Mouse (Mus musculus): ENCODE data around the gene Zdhhc5. TPM values are rescaled to one million over a fixed set of nuclear protein-coding genes. Genes with fewer than 3 reads are reported as not detected.
"Not testable (repeated sequence)": the region's sequence is repeated elsewhere in the genome, so short reads cannot be mapped to it uniquely, and the experiment has no call there.

The Zdhhc5 gene
- polyA plus RNA-seq, 2 experiments = 17.2 to 18.8 TPM

GRCm38 (mm10) chr2:84731206-84731605 is 16.2 kb upstream of the Zdhhc5 start:
- Histone ChIP-seq H3K9ac (replicated peaks) (no peak overlapping the region), H3K36me3 (replicated peaks; ENCODE audit: control insufficient read depth, insufficient read depth, low read depth) (peaks cover 7% of the 10 kb centered on the region), H3K4me1 (replicated peaks; ENCODE audit: control insufficient read depth in 2 of 2, insufficient read depth in 2 of 2, low read length in 1 of 2) (peaks cover 49 to 53% of the 10 kb centered on the region in 2 experiments), H3K4me2 (ENCODE audit: low read depth) (no peak overlapping the region), H3K27me3 (ENCODE audit: control insufficient read depth, insufficient read depth, low read length) (no peaks in the 10 kb centered on the region; the same call in 1 of the 2 replicates), H3K9me3 (ENCODE audit: control insufficient read depth, low read length) (no peaks in the 10 kb centered on the region), H3K4me3 (ENCODE audit: insufficient read depth in 1 of 2, low read depth in 2 of 2, low read length in 2 of 2) (no peak overlapping the region), H3K27ac (peak overlapping the region; percentile 100)
- no peak for TF ChIP-seq CTCF (IDR thresholded peaks at IDR 0.05; ENCODE audit: low read depth)
- no peak for TF ChIP-seq EP300 (IDR thresholded peaks at IDR 0.05; ENCODE audit: low read depth)
- ATAC-seq (ENCODE audit: insufficient read depth) = no peak
- WGBS (ENCODE audit: insufficient replicate concordance) = 66% methylated on average over 3 of the region's 3 CpGs
- DNase-seq (ENCODE audit: low read depth in 3 of 3, low spot score in 3 of 3) = no peak

DNA sequence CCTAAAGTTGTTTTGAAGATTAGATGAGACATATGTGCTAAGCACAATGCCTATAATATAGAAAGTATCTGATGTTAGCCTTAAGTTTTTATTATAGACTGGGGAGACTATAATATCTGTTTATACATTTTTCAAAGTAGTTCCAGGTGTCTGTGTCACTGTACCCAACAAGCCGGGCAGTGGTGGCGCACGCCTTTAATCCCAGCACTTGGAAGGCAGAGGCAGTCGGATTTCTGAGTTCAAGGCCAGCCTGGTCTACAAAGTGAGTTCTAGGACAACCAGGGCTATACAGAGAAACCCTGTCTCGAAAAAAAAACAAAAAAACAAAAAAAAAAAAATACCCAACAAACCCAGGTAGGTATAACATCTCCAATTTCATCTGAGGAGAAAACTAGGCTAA is 13.2 kb upstream of the Zdhhc5 start:
- not testable (repeated sequence) for H3K9me3 ChIP-seq (ENCODE audit: control insufficient read depth, low read length); ATAC-seq (ENCODE audit: insufficient read depth); H3K27me3 ChIP-seq (ENCODE audit: control insufficient read depth, insufficient read depth, low read length); DNase-seq (ENCODE audit: low read depth in 3 of 3, low spot score in 3 of 3); H3K9ac ChIP-seq (replicated peaks)
- peak overlapping the region; percentile 80 for H3K4me2 ChIP-seq (ENCODE audit: low read depth)
- peak overlapping the region in 1 of 2 experiments; percentile 80; a peak in 1 of 4 replicates for H3K4me3 ChIP-seq (ENCODE audit: insufficient read depth in 1 of 2, low read depth in 2 of 2, low read length in 2 of 2)
- 76% methylated on average over 5 of the region's 5 CpGs for WGBS (ENCODE audit: insufficient replicate concordance)
- peaks cover 43 to 47% of the 10 kb centered on the region in 2 experiments for H3K4me1 ChIP-seq (replicated peaks; ENCODE audit: control insufficient read depth in 2 of 2, insufficient read depth in 2 of 2, low read length in 1 of 2)
- H3K36me3 ChIP-seq (replicated peaks; ENCODE audit: control insufficient read depth, insufficient read depth, low read depth) = peaks cover 27% of the 10 kb centered on the region
- H3K27ac ChIP-seq = peak overlapping the region; percentile 87

GRCm38 (mm10) chr2:84727172-84727858 is 12.3 kb upstream of the Zdhhc5 start, which contains the start of gene Clp1:
Gene Clp1, minus strand, starts transcription at chr2:84727350.
- peak; percentile 97 to 98 (median 98) for DNase-seq (ENCODE audit: low read depth in 3 of 3, low spot score in 3 of 3)
- Histone ChIP-seq H3K4me3 (ENCODE audit: insufficient read depth in 1 of 2, low read depth in 2 of 2, low read length in 2 of 2) (peak within 1 kb of the TSS; percentile 80 to 94), H3K9ac (replicated peaks) (peak within 1 kb of the TSS; percentile 82), H3K27ac (peak within 1 kb of the TSS; percentile 87), H3K4me1 (replicated peaks; ENCODE audit: control insufficient read depth in 2 of 2, insufficient read depth in 2 of 2, low read length in 1 of 2) (peaks cover 35 to 38% of the 10 kb centered on the region in 2 experiments), H3K4me2 (ENCODE audit: low read depth) (peak within 1 kb of the TSS; percentile 81), H3K36me3 (replicated peaks; ENCODE audit: control insufficient read depth, insufficient read depth, low read depth) (peaks cover 34% of the 10 kb centered on the region), H3K9me3 (ENCODE audit: control insufficient read depth, low read length) (no peaks in the 10 kb centered on the region), H3K27me3 (ENCODE audit: control insufficient read depth, insufficient read depth, low read length) (no peaks in the 10 kb centered on the region)
- ATAC-seq (ENCODE audit: insufficient read depth) = peak; percentile 95
- WGBS (ENCODE audit: insufficient replicate concordance) = under 1% methylated on average over 39 of the region's 39 CpGs
- TF ChIP-seq CTCF (IDR thresholded peaks at IDR 0.05; ENCODE audit: low read depth) (no peak; the same call in 1 of the 2 replicates), EP300 (IDR thresholded peaks at IDR 0.05; ENCODE audit: low read depth) (peak; percentile 8; the same call in 1 of the 2 replicates)

- ATAC-seq (ENCODE audit: insufficient read depth) (peak; percentile 25; the same call in 1 of the 2 replicates), DNase-seq (ENCODE audit: low read depth in 3 of 3, low spot score in 3 of 3) (no peak)
- peaks cover 29 to 33% of the 10 kb centered on the region in 2 experiments for H3K4me1 ChIP-seq (replicated peaks; ENCODE audit: control insufficient read depth in 2 of 2, insufficient read depth in 2 of 2, low read length in 1 of 2)
- peak overlapping the region; percentile 80 to 91 for H3K4me3 ChIP-seq (ENCODE audit: insufficient read depth in 1 of 2, low read depth in 2 of 2, low read length in 2 of 2)
- under 1% methylated on average over 9 of the region's 9 CpGs for WGBS (ENCODE audit: insufficient replicate concordance)
- peak overlapping the region; percentile 71 for H3K27ac ChIP-seq
- peak overlapping the region; percentile 82 for H3K9ac ChIP-seq (replicated peaks)
- TF ChIP-seq EP300 (IDR thresholded peaks at IDR 0.05; ENCODE audit: low read depth) (no peak), CTCF (IDR thresholded peaks at IDR 0.05; ENCODE audit: low read depth) (no peak)
- H3K9me3 ChIP-seq (ENCODE audit: control insufficient read depth, low read length) = no peaks in the 10 kb centered on the region
- H3K36me3 ChIP-seq (replicated peaks; ENCODE audit: control insufficient read depth, insufficient read depth, low read depth) = peaks cover 40% of the 10 kb centered on the region
- peak overlapping the region; percentile 81 for H3K4me2 ChIP-seq (ENCODE audit: low read depth)
- H3K27me3 ChIP-seq (ENCODE audit: control insufficient read depth, insufficient read depth, low read length) = no peaks in the 10 kb centered on the region
Observed at GRCm38 (mm10) chr2:84726716-84727115, 11.7 kb upstream of the Zdhhc5 start.

DNA sequence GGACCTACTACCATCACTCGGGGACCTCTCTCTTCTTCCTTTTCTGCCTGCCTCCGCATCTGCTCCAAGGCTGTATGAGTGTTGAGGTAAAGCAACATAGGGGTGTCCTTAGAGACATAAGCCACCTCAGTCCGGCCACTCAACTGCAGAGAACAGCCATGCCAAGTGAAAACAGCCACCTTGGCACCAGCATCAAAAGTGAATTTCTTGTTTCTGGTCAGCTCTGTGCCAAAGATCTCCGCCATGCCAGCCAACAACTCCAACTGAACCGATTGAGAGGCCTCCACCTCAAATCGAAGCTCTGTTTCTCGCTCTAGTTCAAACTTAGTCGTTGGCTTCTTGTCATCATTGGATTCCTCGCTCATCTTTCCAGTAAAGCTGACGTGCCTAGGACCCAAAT is 10.8 kb upstream of the Zdhhc5 start:
- Histone ChIP-seq H3K27me3 (ENCODE audit: control insufficient read depth, insufficient read depth, low read length) (no peaks in the 10 kb centered on the region), H3K4me3 (ENCODE audit: insufficient read depth in 1 of 2, low read depth in 2 of 2, low read length in 2 of 2) (peak overlapping the region; percentile 80 to 91), H3K9ac (replicated peaks) (peak overlapping the region; percentile 82; the same call in 1 of the 2 replicates), H3K9me3 (ENCODE audit: control insufficient read depth, low read length) (no peaks in the 10 kb centered on the region), H3K4me2 (ENCODE audit: low read depth) (peak overlapping the region; percentile 81), H3K36me3 (replicated peaks; ENCODE audit: control insufficient read depth, insufficient read depth, low read depth) (peaks cover 42% of the 10 kb centered on the region), H3K27ac (no peak overlapping the region), H3K4me1 (replicated peaks; ENCODE audit: control insufficient read depth in 2 of 2, insufficient read depth in 2 of 2, low read length in 1 of 2) (peaks cover 29 to 31% of the 10 kb centered on the region in 2 experiments)
- DNase-seq (ENCODE audit: low read depth in 3 of 3, low spot score in 3 of 3) (no peak), ATAC-seq (ENCODE audit: insufficient read depth) (no peak)
- TF ChIP-seq EP300 (IDR thresholded peaks at IDR 0.05; ENCODE audit: low read depth) (no peak), CTCF (IDR thresholded peaks at IDR 0.05; ENCODE audit: low read depth) (no peak)
- WGBS (ENCODE audit: insufficient replicate concordance) = 84% methylated on average over 10 of the region's 10 CpGs
